Mouse (Mus musculus) cerebellum, adult 9-10 months (tissue): Measurements from ENCODE around the gene Fam162b.

ENCODE experiments used
- DNase-seq: peaks from one replicate; pipeline ENCODE4 v3.0.0; 2022

Gene Fam162b

GRCm38 (mm10) chr10:51590139-51590574 is at the start of gene Fam162b:
TSS of gene Fam162b (minus strand) at chr10:51590517.
- DNase-seq = no peak

- DNase-seq = no peak
These were observed 41.3 kb upstream of the Fam162b start, which contains the start of gene Gprc6a for GRCm38 (mm10) chr10:51631411-51632136. TSS of gene Gprc6a (minus strand) at chr10:51631461.

GRCm38 (mm10) chr10:51621193-51621592 is 30.9 kb upstream of the Fam162b start:
- DNase-seq = no peak

GRCm38 (mm10) chr10:51620126-51620525 is 29.8 kb upstream of the Fam162b start:
- no peak for DNase-seq

- no peak for DNase-seq
These were observed 28.2 kb upstream of the Fam162b start for GRCm38 (mm10) chr10:51618538-51618937.

- no peak for DNase-seq
These were observed 24.7 kb upstream of the Fam162b start for GRCm38 (mm10) chr10:51614826-51615590.

- DNase-seq = no peak
These were observed 23.1 kb upstream of the Fam162b start for GRCm38 (mm10) chr10:51613421-51613820.

- no peak for DNase-seq
These were observed 21.8 kb upstream of the Fam162b start for GRCm38 (mm10) chr10:51611969-51612682.

GRCm38 (mm10) chr10:51609741-51610425 is 19.6 kb upstream of the Fam162b start:
- no peak for DNase-seq

GRCm38 (mm10) chr10:51596928-51597635 is 6.8 kb upstream of the Fam162b start:
- DNase-seq = no peak

GRCm38 (mm10) chr10:51595001-51595931 is 4.9 kb upstream of the Fam162b start:
- DNase-seq = peak; percentile 23

- no peak for DNase-seq
These were observed 1.3 kb upstream of the Fam162b start for GRCm38 (mm10) chr10:51591574-51591973.

GRCm38 (mm10) chr10:51584919-51585318 is 5.4 kb downstream of the Fam162b start:
- no peak for DNase-seq

- DNase-seq = no peak
These were observed 5.9 kb downstream of the Fam162b start for GRCm38 (mm10) chr10:51584378-51584777.

- no peak for DNase-seq
These were observed 18.9 kb downstream of the Fam162b start for GRCm38 (mm10) chr10:51571225-51571996.

- DNase-seq = no peak
These were observed 34.3 kb downstream of the Fam162b start for GRCm38 (mm10) chr10:51556005-51556404.

- peak; percentile 27 for DNase-seq
These were observed 36.8 kb downstream of the Fam162b start for GRCm38 (mm10) chr10:51553348-51554123.
